Comparison of ENCODE assay signal across 27 mouse cellular contexts in genomic region chr1:182481646-182482295, GRCm38 (mm10). TPM values are rescaled to one million over a fixed set of nuclear protein-coding genes. Genes with fewer than 3 reads are reported as not detected.
DNase-seq lines count a peak whose midpoint lies in the region; ATAC-seq and TF ChIP-seq lines count a peak whose summit lies in the region.
"Had no signal": no experiment of that assay in that cellular context is flagged by ENCODE, and none has a peak within 500 bp of the region (broad histone marks: within the 10 kb centered on the region; RNA-seq: fewer than 3 reads in every experiment).

No protein-coding gene starts in this region.

- H3K79me2 ChIP-seq in myocyte (ENCODE audit: control insufficient read depth, insufficient read depth): no peaks in the 10 kb centered on the region

- no peak overlapping the region for H3K4me2 ChIP-seq in kidney, postnatal 0 days (ENCODE audit: low read length)
- no peak overlapping the region for H3K4me2 ChIP-seq in myocyte (ENCODE audit: low read depth)
- H3K4me2 ChIP-seq: embryonic facial prominence, embryonic 15.5 days; forebrain, embryonic 13.5 days; heart, embryonic 12.5 days; hindbrain, embryonic 13.5 days; limb, embryonic 12.5 days; liver, embryonic 15.5 days; lung, embryonic 14.5 days; midbrain, embryonic 11.5 days; neural tube, embryonic 13.5 days had no signal

- H3ac ChIP-seq in myocyte (ENCODE audit: control insufficient read depth, insufficient read length): no peak overlapping the region

- no peak overlapping the region for H3K4me3 ChIP-seq in layer of hippocampus, adult 2 months
- no peak overlapping the region for H3K4me3 ChIP-seq in kidney, postnatal 0 days (replicated peaks; ENCODE audit: low read depth, low read length)
- no peak overlapping the region for H3K4me3 ChIP-seq in myocyte
- H3K4me3 ChIP-seq: embryonic facial prominence, embryonic 15.5 days; forebrain, embryonic 13.5 days; heart, embryonic 12.5 days; hindbrain, embryonic 13.5 days; limb, embryonic 12.5 days; liver, embryonic 15.5 days; neural tube, embryonic 13.5 days had no signal

- no peak overlapping the region for H3K9ac ChIP-seq in kidney, postnatal 0 days (ENCODE audit: low read depth, low read length)
- H3K9ac ChIP-seq: embryonic facial prominence, embryonic 15.5 days; forebrain, embryonic 13.5 days; heart, embryonic 12.5 days; hindbrain, embryonic 13.5 days; limb, embryonic 12.5 days; liver, embryonic 15.5 days; lung, embryonic 14.5 days; neural tube, embryonic 13.5 days had no signal

- TF ChIP-seq CTCF in layer of hippocampus, adult 2 months (conservative IDR thresholded peaks at IDR 0.05): no peak
- TF ChIP-seq CTCF in kidney, postnatal 0 days (IDR thresholded peaks at IDR 0.05; ENCODE audit: low read depth): no peak

- WGBS in kidney, postnatal 0 days: 54% methylated on average over 10 of the region's 10 CpGs

- no peak for DNase-seq in layer of hippocampus, adult 2 months (ENCODE audit: low spot score in 2 of 2)
- no peak for DNase-seq in layer of hippocampus, adult 18-20 months (ENCODE audit: low spot score in 2 of 2)
- DNase-seq in kidney, adult 8-10 months: peak; percentile 64 to 74
- DNase-seq in kidney, postnatal 0 days (ENCODE audit: low spot score): peak; percentile 28
- DNase-seq in gastrocnemius, postnatal 10 days: no peak
- no peak for DNase-seq in adrenal gland, postnatal 10 days
- DNase-seq in layer of hippocampus, adult 11-12 months (ENCODE audit: low spot score): no peak
- DNase-seq: adrenal gland, postnatal 14 days; cerebellum, adult 11-12 months; cerebellum, postnatal 10 days; gastrocnemius, postnatal 25 days; heart, adult 18-20 months; heart, postnatal 4 days; lung, embryonic 14.5 days; right cerebral cortex, postnatal 4 days; thymus, adult 2 months had no signal

- ATAC-seq in kidney, postnatal 0 days (replicated peaks; ENCODE audit: low FRiP score, low read depth): peak; percentile 33
- ATAC-seq: forebrain, embryonic 13.5 days; intestine, embryonic 16.5 days had no signal

- H3K27me3 ChIP-seq in kidney, postnatal 0 days (ENCODE audit: insufficient read depth, low read length): no peaks in the 10 kb centered on the region
- no peaks in the 10 kb centered on the region for H3K27me3 ChIP-seq in myocyte (ENCODE audit: control insufficient read depth, insufficient read depth, insufficient read length)
- H3K27me3 ChIP-seq: embryonic facial prominence, embryonic 15.5 days; forebrain, embryonic 13.5 days; heart, embryonic 12.5 days; hindbrain, embryonic 13.5 days; limb, embryonic 12.5 days; liver, embryonic 15.5 days; neural tube, embryonic 13.5 days had no signal

- H3K27ac ChIP-seq in layer of hippocampus, adult 2 months: peak overlapping the region; percentile 7; the same call in 1 of the 2 replicates
- peak overlapping the region; percentile 82 for H3K27ac ChIP-seq in kidney, postnatal 0 days
- H3K27ac ChIP-seq: embryonic facial prominence, embryonic 15.5 days; forebrain, embryonic 13.5 days; hindbrain, embryonic 13.5 days; limb, embryonic 12.5 days; liver, embryonic 15.5 days; neural tube, embryonic 13.5 days had no signal

- no peaks in the 10 kb centered on the region for H3K9me3 ChIP-seq in kidney, postnatal 0 days (replicated peaks; ENCODE audit: low read length)
- H3K9me3 ChIP-seq: embryonic facial prominence, embryonic 15.5 days; forebrain, embryonic 13.5 days; G1E; heart, embryonic 12.5 days; hindbrain, embryonic 13.5 days; limb, embryonic 12.5 days; liver, embryonic 15.5 days; neural tube, embryonic 13.5 days had no signal

- peaks cover 10% of the 10 kb centered on the region for H3K4me1 ChIP-seq in kidney, postnatal 0 days (replicated peaks; ENCODE audit: insufficient read depth, low read length)
- H3K4me1 ChIP-seq: embryonic facial prominence, embryonic 15.5 days; forebrain, embryonic 13.5 days; hindbrain, embryonic 13.5 days; limb, embryonic 12.5 days; liver, embryonic 15.5 days; neural tube, embryonic 13.5 days had no signal

- no peak for TF ChIP-seq POLR2A in myocyte (IDR thresholded peaks at IDR 0.05; ENCODE audit: insufficient read length, low read depth)

- H3K36me3 ChIP-seq in kidney, postnatal 0 days (ENCODE audit: insufficient read depth, low read length): peaks cover 34% of the 10 kb centered on the region
- H3K36me3 ChIP-seq in myocyte (ENCODE audit: control insufficient read depth, insufficient read depth): peaks cover 73% of the 10 kb centered on the region
- H3K36me3 ChIP-seq: G1E had no signal

TF ChIP-seq in myocyte, 11 proteins besides CTCF, POLR2A, EP300 and RAD21:
- TF ChIP-seq POLR2AphosphoS2 (IDR thresholded peaks at IDR 0.05; ENCODE audit: insufficient read length, low read depth): peak; percentile 12
- TF ChIP-seq TCF3 (IDR thresholded peaks at IDR 0.05; ENCODE audit: insufficient read length, low read depth): no peak
- no peak for TF ChIP-seq CEBPB (IDR thresholded peaks at IDR 0.05; ENCODE audit: insufficient read depth, poor library complexity, severe bottlenecking)

RNA-seq across cellular contexts. Expression of gene Capn2, which starts 35.6 kb away (rescaled TPM):
- 10 to 100 TPM; 56.4 to 61.1 TPM for total RNA-seq in layer of hippocampus, adult 2 months (2021)
- 10 to 100 TPM; 63.2 to 68.1 TPM for total RNA-seq in layer of hippocampus, adult 18-20 months (2021)
- polyA plus RNA-seq in kidney, postnatal 0 days (2015; fragmentation: Nextera tagmentation; extraction: Ambion mirVana): 95.1 and 106 TPM in 2 replicates
- 148 TPM for polyA plus RNA-seq in myocyte (2012; fragmentation: generic; extraction: Trizol)
- 10 to 100 TPM; 79.2 to 87.6 TPM for total RNA-seq in gastrocnemius, postnatal 10 days (2021)
- total RNA-seq in adrenal gland, postnatal 10 days (2021): 10 to 100 TPM; 79.3 to 94.3 TPM
- polyA plus RNA-seq: G1E had no signal

Comparison
In these comparisons a context has a peak if more than half of its experiments do, and no peak if none do; other contexts are left out.
1. DNase-seq: peak in kidney, adult 8-10 months (2 of 2) and kidney, postnatal 0 days (single experiment); none in layer of hippocampus, adult 2 months (0 of 2), layer of hippocampus, adult 18-20 months (0 of 2), gastrocnemius, postnatal 10 days (single experiment), adrenal gland, postnatal 10 days (single experiment) and layer of hippocampus, adult 11-12 months (single experiment).